Mouse (Mus musculus) hindbrain, embryonic 15.5 days (tissue): ENCODE measurements around the gene Zbtb1. TPM values are rescaled to one million over a fixed set of nuclear protein-coding genes. Genes with fewer than 3 reads are reported as not detected.

ENCODE experiments used
- ATAC-seq: fragments of 200-750 bp; cut with Nextera tagmentation; 2 replicates; pipeline ENCODE4 v1.8.0; 2017; ENCODE audit warnings: low read depth, moderate number of reproducible peaks, moderate TSS enrichment; ENCODE audit not compliant: low FRiP score
- H3K27ac ChIP-seq: fragments of 300-500 bp; sonication (generic); replicated peaks from 2 replicates; pipeline ENCODE4 v1.5.1; 2015; ENCODE audit warnings: mild to moderate bottlenecking, inconsistent platforms
- H3K27me3 ChIP-seq: fragments of 300-500 bp; sonication (generic); 2 replicates; pipeline ENCODE4 v1.6.1; 2015; ENCODE audit warnings: control low read depth, inconsistent platforms
- H3K36me3 ChIP-seq: fragments of 300-500 bp; sonication (generic); 2 replicates; pipeline ENCODE4 v1.6.1; 2015; ENCODE audit warnings: control low read depth, inconsistent platforms
- H3K4me1 ChIP-seq: fragments of 300-500 bp; sonication (generic); replicated peaks from 2 replicates; pipeline ENCODE4 v1.6.1; 2015; ENCODE audit warnings: control low read depth, inconsistent platforms
- H3K4me2 ChIP-seq: fragments of 300-500 bp; sonication (generic); 2 replicates; pipeline ENCODE4 v1.6.1; 2015; ENCODE audit warnings: moderate library complexity, mild to moderate bottlenecking, inconsistent platforms
- H3K4me3 ChIP-seq: fragments of 300-500 bp; sonication (generic); 2 replicates; pipeline ENCODE4 v1.5.1; 2015; ENCODE audit warnings: mild to moderate bottlenecking, inconsistent platforms
- H3K9ac ChIP-seq: fragments of 300-500 bp; sonication (generic); 2 replicates; pipeline ENCODE4 v1.6.1; 2015; ENCODE audit warnings: inconsistent platforms
- H3K9me3 ChIP-seq: fragments of 300-500 bp; sonication (generic); 2 replicates; pipeline ENCODE4 v1.6.1; 2016; ENCODE audit warnings: control low read depth, inconsistent platforms
- WGBS: fragments of 180-500 bp; shearing (Covaris S2); methylation state at CpG from one replicate; pipeline ENCODE4 v1.1.7; 2015; 5-methylcytosine and 5-hydroxymethylcytosine counted together
- polyA plus RNA-seq: library from polyadenylated mRNA; unstranded; fragments of >200 nt; fragmentation: Nextera tagmentation; extraction: Ambion mirVana; gene quantifications from 2 replicates; pipeline ENCODE4 v1.2.1, GENCODE M21; 2015

Gene Zbtb1
- polyA plus RNA-seq, 1 experiment from 2014 or later: 3.9 TPM

GRCm38 (mm10) chr12:76392979-76393378, 22.9 kb downstream of the Zbtb1 start:
- Histone ChIP-seq H3K9ac (no peak overlapping the region), H3K27me3 (no peaks in the 10 kb centered on the region), H3K4me2 (no peak overlapping the region), H3K36me3 (no peaks in the 10 kb centered on the region), H3K4me3 (no peak overlapping the region), H3K27ac (no peak overlapping the region), H3K4me1 (no peaks in the 10 kb centered on the region), H3K9me3 (no peaks in the 10 kb centered on the region)
- WGBS: 86% methylated on average over 5 of the region's 5 CpGs
- no peak for ATAC-seq

- Histone ChIP-seq H3K27ac (no peak overlapping the region), H3K36me3 (no peaks in the 10 kb centered on the region), H3K9me3 (no peaks in the 10 kb centered on the region), H3K9ac (no peak overlapping the region), H3K27me3 (peaks cover 7% of the 10 kb centered on the region), H3K4me2 (no peak overlapping the region), H3K4me1 (no peaks in the 10 kb centered on the region), H3K4me3 (no peak overlapping the region)
- ATAC-seq: no peak
- WGBS: 86% methylated on average over 5 of the region's 5 CpGs
These were observed 27.2 kb downstream of the Zbtb1 start for GRCm38 (mm10) chr12:76397281-76397680.

DNA sequence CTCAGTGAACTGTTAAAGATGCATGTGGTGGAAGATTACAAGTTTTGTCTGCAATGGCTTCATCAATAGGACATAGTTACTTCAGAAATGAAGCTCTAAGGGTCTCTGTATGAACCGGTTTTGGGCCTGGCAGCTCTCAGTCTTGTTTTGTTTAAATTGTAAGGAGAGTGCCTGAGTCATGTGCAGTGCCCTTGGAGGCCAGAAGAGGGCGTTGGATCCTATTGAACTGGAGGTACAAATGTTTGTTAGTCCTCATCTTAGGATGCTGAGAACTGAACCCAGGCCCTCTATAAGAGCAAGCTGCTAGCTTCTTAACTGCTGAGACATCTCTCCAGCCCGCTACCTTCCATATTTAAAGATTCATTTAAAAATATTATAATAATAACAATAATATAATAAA, 31.6 kb downstream of the Zbtb1 start:
- Histone ChIP-seq H3K9me3 (no peaks in the 10 kb centered on the region), H3K36me3 (no peaks in the 10 kb centered on the region), H3K4me3 (no peak overlapping the region), H3K4me1 (peaks cover 24% of the 10 kb centered on the region), H3K27ac (no peak overlapping the region), H3K27me3 (peaks cover 29% of the 10 kb centered on the region), H3K9ac (no peak overlapping the region), H3K4me2 (no peak overlapping the region)
- ATAC-seq: no peak
- 60% methylated on average over 3 of the region's 3 CpGs for WGBS

DNA sequence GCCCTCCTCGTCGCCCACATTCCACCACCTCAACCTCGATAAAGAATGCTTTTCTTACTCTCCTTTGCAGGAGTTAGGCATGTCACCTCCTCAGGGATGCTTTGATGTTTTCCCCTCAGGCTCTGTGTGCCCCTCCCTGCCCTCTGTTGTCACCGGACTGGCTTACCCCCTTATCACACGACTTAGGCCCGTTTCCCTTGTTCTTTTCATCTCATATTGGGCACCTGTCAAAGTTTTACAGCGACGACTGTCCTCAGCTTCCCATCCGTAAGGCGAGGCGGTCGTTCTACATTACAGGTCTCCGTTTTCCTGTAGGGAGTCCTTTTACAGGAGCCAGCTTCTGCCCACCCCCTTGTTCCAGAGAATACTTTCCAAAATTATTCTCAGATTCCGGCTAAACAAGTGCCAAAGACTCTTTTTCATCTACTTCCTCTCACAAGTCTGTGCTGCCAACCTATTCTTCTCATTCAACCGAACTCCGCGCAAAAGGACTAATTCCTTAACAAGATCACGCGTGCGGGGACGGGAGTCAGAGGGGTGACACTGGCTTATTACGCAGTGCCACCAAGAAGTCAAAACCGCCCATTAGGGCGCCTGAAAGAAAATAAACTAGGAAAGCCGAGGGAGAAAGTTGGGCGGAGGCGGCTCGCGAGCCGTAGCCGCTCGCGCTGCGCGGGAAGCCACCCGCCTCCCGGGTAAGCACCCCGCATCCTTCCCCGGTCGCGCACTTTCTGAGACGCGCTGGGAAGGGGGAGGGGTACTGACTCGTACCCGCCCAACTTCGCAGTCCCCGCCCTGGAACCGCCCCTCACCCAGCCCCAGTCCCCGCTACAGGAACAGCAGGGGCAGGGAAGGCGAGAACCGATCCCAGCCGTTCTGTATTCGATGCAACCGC, 33.2 kb downstream of the Zbtb1 start:
- peak; percentile 90 for ATAC-seq
- Histone ChIP-seq H3K27me3 (peaks cover 42% of the 10 kb centered on the region), H3K9me3 (no peaks in the 10 kb centered on the region), H3K36me3 (no peaks in the 10 kb centered on the region), H3K27ac (peak overlapping the region; percentile 91), H3K4me2 (peak overlapping the region; percentile 85), H3K4me3 (peak overlapping the region; percentile 70), H3K4me1 (peaks cover 24% of the 10 kb centered on the region), H3K9ac (peak overlapping the region; percentile 71)
- under 1% methylated on average over 49 of the region's 54 CpGs for WGBS

DNA sequence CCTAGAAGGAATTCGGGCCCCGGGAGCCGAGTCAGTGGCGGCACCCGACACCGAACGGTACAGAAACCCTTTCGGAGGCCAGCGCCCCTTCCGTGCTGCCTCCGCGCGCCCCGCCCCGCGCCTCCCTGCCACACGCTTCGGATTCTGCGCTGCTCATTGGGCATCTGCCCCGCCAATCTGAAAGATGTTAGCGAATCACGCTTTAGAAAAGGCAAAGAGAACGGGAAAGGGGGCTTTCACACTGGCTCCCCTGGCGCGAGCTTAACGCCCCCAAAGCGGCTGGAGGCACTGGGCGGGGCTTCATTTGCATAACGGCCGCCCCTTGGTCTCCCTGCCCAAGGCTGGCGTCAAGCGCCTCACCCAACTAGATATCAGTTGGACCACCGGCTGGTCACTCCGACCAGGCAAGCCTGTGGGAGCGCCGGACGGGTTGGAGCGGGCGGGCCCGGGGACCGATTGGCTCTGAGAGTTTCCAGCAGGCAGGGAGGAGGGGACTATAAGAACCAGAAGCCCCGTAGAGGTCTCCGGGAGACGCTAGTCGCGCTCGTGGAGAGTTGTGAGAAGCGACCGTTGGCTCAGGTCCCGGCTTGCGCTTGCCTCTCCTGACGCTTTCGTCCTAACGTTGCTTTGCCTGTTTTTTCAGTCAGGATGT, 33.9 kb downstream of the Zbtb1 start, which contains the start of gene Hspa2:
Gene Hspa2, plus strand, starts transcription at position 291 of the 652 bp plus-strand sequence.
- WGBS: under 1% methylated on average over 53 of the region's 54 CpGs
- peak; percentile 97 for ATAC-seq
- peaks cover 45% of the 10 kb centered on the region for H3K27me3 ChIP-seq
- H3K4me1 ChIP-seq: peaks cover 24% of the 10 kb centered on the region
- no peaks in the 10 kb centered on the region for H3K9me3 ChIP-seq
- H3K27ac ChIP-seq: peak within 1 kb of the TSS; percentile 91
- H3K9ac ChIP-seq: peak within 1 kb of the TSS; percentile 71
- peak within 1 kb of the TSS; percentile 85 for H3K4me2 ChIP-seq
- peak within 1 kb of the TSS; percentile 70 for H3K4me3 ChIP-seq
- H3K36me3 ChIP-seq: no peaks in the 10 kb centered on the region

DNA sequence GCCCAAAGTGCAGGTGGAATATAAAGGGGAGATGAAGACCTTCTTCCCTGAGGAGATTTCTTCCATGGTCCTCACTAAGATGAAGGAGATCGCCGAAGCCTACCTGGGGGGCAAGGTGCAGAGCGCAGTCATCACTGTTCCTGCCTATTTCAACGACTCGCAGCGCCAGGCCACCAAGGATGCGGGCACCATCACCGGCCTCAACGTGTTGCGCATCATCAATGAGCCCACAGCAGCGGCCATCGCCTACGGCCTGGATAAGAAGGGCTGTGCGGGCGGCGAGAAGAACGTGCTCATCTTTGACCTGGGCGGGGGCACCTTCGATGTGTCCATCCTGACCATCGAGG, 34.7 kb downstream of the Zbtb1 start:
- Histone ChIP-seq H3K4me2 (peak overlapping the region; percentile 85), H3K27ac (no peak overlapping the region), H3K9me3 (no peaks in the 10 kb centered on the region), H3K4me1 (peaks cover 24% of the 10 kb centered on the region), H3K27me3 (peaks cover 45% of the 10 kb centered on the region), H3K4me3 (peak overlapping the region; percentile 70), H3K36me3 (no peaks in the 10 kb centered on the region), H3K9ac (no peak overlapping the region)
- WGBS: 9% methylated on average over 20 of the region's 20 CpGs
- no peak for ATAC-seq

GRCm38 (mm10) chr12:76405183-76405970, 35.3 kb downstream of the Zbtb1 start:
- H3K27me3 ChIP-seq: peaks cover 45% of the 10 kb centered on the region

DNA sequence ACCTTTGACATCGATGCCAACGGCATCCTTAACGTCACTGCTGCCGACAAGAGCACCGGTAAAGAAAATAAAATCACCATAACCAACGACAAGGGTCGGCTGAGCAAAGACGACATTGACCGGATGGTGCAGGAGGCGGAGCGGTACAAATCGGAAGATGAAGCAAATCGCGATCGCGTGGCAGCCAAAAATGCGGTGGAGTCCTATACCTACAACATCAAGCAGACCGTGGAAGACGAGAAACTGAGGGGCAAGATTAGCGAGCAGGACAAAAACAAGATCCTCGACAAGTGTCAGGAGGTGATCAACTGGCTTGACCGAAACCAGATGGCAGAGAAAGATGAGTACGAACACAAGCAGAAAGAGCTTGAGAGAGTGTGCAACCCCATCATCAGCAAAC, 35.9 kb downstream of the Zbtb1 start:
- Histone ChIP-seq H3K27ac (no peak overlapping the region), H3K27me3 (peaks cover 45% of the 10 kb centered on the region), H3K36me3 (no peaks in the 10 kb centered on the region), H3K4me2 (peak overlapping the region; percentile 85), H3K4me3 (peak overlapping the region; percentile 70), H3K4me1 (peaks cover 24% of the 10 kb centered on the region), H3K9me3 (no peaks in the 10 kb centered on the region), H3K9ac (no peak overlapping the region)
- 2% methylated on average over 23 of the region's 23 CpGs for WGBS
- ATAC-seq: no peak

More at GRCm38 (mm10) chr12:76405183-76405970, 35.3 kb downstream of the Zbtb1 start:
- WGBS: 4% methylated on average over 64 of the region's 64 CpGs
- ATAC-seq: no peak
- H3K36me3 ChIP-seq: no peaks in the 10 kb centered on the region
- H3K4me2 ChIP-seq: peak overlapping the region; percentile 85
- no peak overlapping the region for H3K27ac ChIP-seq
- H3K9me3 ChIP-seq: no peaks in the 10 kb centered on the region
- H3K4me3 ChIP-seq: peak overlapping the region; percentile 70
- H3K9ac ChIP-seq: no peak overlapping the region
- peaks cover 24% of the 10 kb centered on the region for H3K4me1 ChIP-seq

- Histone ChIP-seq H3K27me3 (peaks cover 39% of the 10 kb centered on the region), H3K4me2 (no peak overlapping the region), H3K9ac (no peak overlapping the region), H3K4me1 (peaks cover 24% of the 10 kb centered on the region), H3K9me3 (no peaks in the 10 kb centered on the region), H3K36me3 (no peaks in the 10 kb centered on the region), H3K27ac (no peak overlapping the region), H3K4me3 (no peak overlapping the region)
- 52% methylated on average over 1 of the region's 1 CpGs for WGBS
- ATAC-seq: no peak
These were observed 37.1 kb downstream of the Zbtb1 start for GRCm38 (mm10) chr12:76407184-76407583.

- ATAC-seq: no peak
- no peak overlapping the region for H3K4me3 ChIP-seq
- peaks cover 17% of the 10 kb centered on the region for H3K4me1 ChIP-seq
- no peak overlapping the region for H3K4me2 ChIP-seq
- peaks cover 29% of the 10 kb centered on the region for H3K27me3 ChIP-seq
- no peak overlapping the region for H3K27ac ChIP-seq
- 76% methylated on average over 4 of the region's 4 CpGs for WGBS
- H3K9ac ChIP-seq: no peak overlapping the region
- H3K9me3 ChIP-seq: no peaks in the 10 kb centered on the region
- H3K36me3 ChIP-seq: no peaks in the 10 kb centered on the region
These were observed 39.1 kb downstream of the Zbtb1 start for GRCm38 (mm10) chr12:76409166-76409565.

GRCm38 (mm10) chr12:76415383-76416010, 45.4 kb downstream of the Zbtb1 start:
- H3K4me3 ChIP-seq: no peak overlapping the region
- no peaks in the 10 kb centered on the region for H3K36me3 ChIP-seq
- H3K27me3 ChIP-seq: peaks cover 23% of the 10 kb centered on the region
- H3K4me2 ChIP-seq: no peak overlapping the region
- 92% methylated on average over 12 of the region's 12 CpGs for WGBS
- no peak overlapping the region for H3K9ac ChIP-seq
- peaks cover 8% of the 10 kb centered on the region for H3K4me1 ChIP-seq
- ATAC-seq: no peak
- no peaks in the 10 kb centered on the region for H3K9me3 ChIP-seq
- H3K27ac ChIP-seq: no peak overlapping the region
